Mouse (Mus musculus): ENCODE measurements around the gene Plxnd1. TPM values are rescaled to one million over a fixed set of nuclear protein-coding genes. Genes with fewer than 3 reads are reported as not detected.
A peak's percentile ranks its signal among the peaks of the same experiment; 100 is the strongest.

The Plxnd1 gene
- total RNA-seq, 2 experiments from 2014 or later: 14.7 to 26.7 TPM

DNA sequence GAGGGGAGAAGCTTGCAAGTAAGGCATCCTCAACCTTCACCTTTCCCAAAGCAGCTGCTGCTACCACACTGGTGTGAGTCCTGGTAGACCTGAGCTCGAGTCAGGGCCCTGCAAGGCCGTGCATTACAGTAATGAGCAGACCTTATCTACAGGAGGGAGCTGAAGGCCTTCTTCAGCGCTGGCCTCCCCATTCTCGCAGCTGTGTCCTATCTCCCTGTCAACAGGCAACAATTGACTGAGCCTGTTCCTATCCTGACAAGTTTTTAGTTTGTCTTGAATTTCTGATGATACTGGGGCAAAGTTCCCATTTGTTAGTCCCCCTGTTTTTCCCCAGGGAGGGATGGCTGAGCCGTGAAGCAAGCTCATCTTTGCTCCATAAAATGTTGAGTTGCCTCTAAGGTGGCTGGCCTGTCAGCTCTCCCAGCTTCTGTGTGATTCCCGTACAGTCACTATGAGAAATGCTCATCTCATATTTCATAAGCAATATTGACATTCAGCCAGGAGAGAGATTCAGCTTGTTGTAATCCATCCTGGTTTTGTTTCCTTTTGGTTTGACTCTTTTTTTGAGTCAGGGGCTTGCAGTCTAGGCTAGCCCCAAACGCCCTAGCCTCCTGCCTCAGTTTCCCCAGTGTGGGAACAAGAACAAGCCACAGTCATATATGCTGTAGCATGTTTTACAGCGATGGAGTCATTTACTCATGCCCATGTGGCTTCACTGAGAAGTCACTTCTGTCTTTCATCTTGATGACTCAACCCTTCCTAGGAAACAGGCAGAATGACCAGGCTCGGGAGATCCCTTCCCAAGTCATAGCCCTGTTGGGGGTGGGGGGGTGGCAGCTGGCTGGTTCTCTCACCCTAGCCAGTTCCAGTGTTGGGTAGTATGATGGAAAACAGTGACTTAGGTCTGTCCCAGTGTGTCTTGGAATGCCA is 51.0 kb downstream of the Plxnd1 start:
- no peak for DNase-seq
- Histone ChIP-seq H3K4me3 (no peak overlapping the region), H3K27ac (0 out of 2 replicates have a peak overlapping the region, but pooled peaks have one; percentile 3)
- intact Hi-C loops (cut with DNase I): no loop called here
- no peak for TF ChIP-seq CTCF (IDR thresholded peaks at IDR 0.05)

DNA sequence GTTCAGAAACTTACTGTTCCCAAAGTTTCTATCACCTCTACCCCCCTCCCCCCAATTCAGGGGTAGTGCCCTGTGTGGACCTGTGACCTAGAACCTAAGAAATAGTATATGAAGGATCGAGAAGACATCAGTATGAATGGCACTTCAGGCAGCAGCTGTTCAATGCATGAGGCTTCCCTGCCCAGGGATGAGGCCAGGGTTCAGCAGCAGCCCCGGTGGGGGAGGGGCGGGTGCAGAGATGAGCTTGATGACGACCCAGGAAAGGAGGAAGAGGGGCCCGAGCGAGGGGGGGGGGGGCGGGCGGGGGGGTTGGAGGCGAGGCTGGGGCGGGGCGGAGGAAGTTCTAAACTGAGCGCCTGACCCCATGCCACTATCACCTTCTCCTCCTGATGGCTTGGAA is 53.7 kb downstream of the Plxnd1 start:
- DNase-seq: no peak
- Histone ChIP-seq H3K27ac (no peak overlapping the region), H3K4me3 (no peak overlapping the region)
- no peak for TF ChIP-seq CTCF (IDR thresholded peaks at IDR 0.05)
- intact Hi-C loops (cut with DNase I): no loop called here

DNA sequence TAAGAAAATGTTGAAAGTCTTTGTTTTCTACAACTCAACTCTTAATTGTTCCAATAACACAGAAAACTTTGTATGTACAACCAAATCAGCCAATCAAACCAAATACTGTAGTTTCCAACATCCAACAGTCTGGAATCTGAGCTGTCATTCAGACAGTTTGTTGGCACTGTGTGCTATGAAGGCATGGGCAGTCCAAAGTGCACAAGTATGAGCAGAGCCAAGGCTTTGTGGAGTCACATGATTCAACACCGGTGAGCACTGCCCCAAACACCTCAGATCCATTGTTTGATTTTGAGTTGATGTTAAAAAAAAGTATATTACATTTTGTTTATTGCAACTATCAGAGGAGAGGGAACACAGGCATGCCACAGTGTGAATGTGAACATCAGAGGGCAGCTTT is 54.2 kb downstream of the Plxnd1 start:
- H3K27ac ChIP-seq: no peak overlapping the region
- DNase-seq: no peak
- no peak for TF ChIP-seq CTCF (IDR thresholded peaks at IDR 0.05)
- intact Hi-C loops (cut with DNase I): no loop called here
- H3K4me3 ChIP-seq: no peak overlapping the region

DNA sequence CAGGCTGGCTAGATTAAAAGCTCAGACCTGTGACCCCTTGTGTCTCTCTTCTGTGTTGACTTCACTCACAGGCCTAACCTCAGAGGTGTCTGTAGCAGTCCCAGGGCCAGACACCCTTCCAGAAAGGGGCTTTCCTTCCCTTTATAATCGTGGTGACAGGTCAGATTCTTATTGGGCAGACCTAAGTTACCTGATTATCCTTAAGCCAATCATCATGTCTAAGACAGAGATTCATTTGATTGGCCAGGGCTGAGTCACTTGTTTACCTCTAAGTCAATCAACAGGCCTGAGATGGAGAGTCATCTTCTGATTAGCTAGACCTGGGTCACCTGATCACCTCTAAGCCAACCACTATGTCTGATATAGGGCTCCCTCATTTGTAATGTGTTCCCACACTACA is 56.0 kb downstream of the Plxnd1 start:
- DNase-seq: no peak
- no peak for TF ChIP-seq CTCF (IDR thresholded peaks at IDR 0.05)

DNA sequence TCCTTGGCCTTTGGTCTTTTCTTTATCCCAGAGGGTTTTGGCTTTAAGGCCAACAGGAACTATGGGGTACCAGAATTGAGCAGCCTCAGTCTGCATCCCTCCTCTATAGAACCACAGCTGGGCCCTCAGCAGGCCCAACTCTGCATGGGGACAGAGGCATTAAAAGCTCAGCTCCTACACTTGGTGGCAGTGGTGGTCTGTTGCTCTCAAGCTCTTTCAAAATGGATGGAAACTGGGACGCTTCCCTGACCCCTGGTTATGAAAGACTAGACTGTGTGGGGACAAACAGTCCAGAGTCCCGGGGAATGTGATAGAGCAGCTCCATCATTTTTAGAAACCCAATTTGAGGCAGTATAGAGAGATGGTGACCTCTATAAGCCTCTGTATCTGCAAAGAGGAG is 56.8 kb downstream of the Plxnd1 start:
- H3K27ac ChIP-seq: no peak overlapping the region
- intact Hi-C loops (cut with DNase I): no loop called here
- no peak overlapping the region for H3K4me3 ChIP-seq
- no peak for TF ChIP-seq CTCF (IDR thresholded peaks at IDR 0.05)
- DNase-seq: no peak

More for the DNA sequence above, 56.0 kb downstream of the Plxnd1 start:
- intact Hi-C loops (cut with DNase I): no loop called here
- Histone ChIP-seq H3K4me3 (no peak overlapping the region), H3K27ac (no peak overlapping the region)

DNA sequence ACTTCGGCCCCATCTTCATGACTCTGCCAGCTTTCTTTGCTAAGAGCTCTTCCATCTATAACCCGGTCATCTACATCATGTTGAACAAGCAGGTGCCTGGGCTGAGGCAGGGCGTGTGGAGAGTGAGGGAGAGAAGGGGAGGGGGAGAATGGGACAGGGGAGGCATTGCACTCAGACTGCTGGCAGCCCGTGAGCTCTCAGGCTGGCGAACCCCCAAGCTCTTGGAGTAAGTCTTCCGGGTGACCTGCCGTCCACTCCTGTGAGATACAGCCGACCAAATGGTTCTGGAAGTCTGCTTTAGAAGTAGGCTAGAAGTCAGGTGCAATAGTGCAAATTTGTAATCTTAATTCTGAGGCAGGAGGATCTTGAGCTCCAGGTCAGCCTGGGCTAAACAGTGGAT is 59.3 kb downstream of the Plxnd1 start:
- Histone ChIP-seq H3K27ac (no peak overlapping the region), H3K4me3 (no peak overlapping the region)
- intact Hi-C loops (cut with DNase I): no loop called here
- TF ChIP-seq CTCF (IDR thresholded peaks at IDR 0.05): no peak
- no peak for DNase-seq

DNA sequence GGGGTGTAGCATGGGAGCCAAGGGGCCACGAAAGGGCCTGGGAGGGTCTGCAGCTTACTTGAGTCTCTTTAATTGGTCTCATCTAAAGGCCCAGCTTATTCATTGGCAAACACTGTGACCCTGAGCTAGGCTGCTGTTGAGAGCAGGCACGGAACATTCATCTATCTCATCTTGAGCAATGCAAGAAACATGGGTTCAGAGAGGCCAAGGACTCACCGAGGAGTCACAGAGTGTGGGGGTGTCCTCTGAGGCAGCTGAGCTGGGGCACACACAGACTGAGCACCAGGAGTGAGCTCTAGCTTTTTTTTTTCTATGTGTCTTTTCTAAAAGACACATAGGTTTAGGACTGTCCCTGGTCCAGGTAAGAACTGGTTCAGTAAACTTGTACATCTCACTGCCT is 62.4 kb downstream of the Plxnd1 start:
- DNase-seq: no peak
- no peak for TF ChIP-seq CTCF (IDR thresholded peaks at IDR 0.05)
- intact Hi-C loops (cut with DNase I): no loop called here
- Histone ChIP-seq H3K4me3 (no peak overlapping the region), H3K27ac (no peak overlapping the region)

DNA sequence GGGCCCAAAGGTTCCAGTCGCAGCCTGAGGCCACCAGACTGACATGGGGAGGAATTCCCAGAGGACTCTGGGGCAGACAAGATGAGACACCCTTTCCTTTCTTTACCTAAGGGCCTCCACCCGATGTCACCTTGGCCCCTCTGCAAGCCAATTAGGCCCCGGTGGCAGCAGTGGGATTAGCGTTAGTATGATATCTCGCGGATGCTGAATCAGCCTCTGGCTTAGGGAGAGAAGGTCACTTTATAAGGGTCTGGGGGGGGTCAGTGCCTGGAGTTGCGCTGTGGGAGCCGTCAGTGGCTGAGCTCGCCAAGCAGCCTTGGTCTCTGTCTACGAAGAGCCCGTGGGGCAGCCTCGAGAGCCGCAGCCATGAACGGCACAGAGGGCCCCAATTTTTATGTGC is 63.2 kb downstream of the Plxnd1 start, which contains the start of gene Rho:
Rho (plus strand) TSS at position 110 of the 400 bp plus-strand sequence.
- no peak for TF ChIP-seq CTCF (IDR thresholded peaks at IDR 0.05)
- Histone ChIP-seq H3K27ac (no peak within 1 kb of the TSS), H3K4me3 (no peak within 1 kb of the TSS)
- intact Hi-C loops (cut with DNase I): no loop called here
- no peak for DNase-seq

DNA sequence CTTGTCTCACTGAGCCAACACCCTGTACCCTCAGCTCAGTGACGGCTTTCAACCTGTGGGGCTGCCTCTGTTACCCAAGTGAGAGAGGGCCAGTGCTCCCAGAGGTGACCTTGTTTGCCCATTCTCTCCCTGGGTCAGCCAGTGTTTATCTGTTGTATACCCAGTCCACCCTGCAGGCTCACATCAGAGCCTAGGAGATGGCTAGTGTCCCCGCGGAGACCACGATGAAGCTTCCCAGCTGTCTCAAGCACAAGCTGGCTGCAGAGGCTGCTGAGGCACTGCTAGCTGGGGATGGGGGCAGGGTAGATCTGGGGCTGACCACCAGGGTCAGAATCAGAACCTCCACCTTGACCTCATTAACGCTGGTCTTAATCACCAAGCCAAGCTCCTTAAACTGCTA is 64.8 kb downstream of the Plxnd1 start:
- intact Hi-C loops (cut with DNase I): no loop called here
- no peak overlapping the region for H3K27ac ChIP-seq

DNA sequence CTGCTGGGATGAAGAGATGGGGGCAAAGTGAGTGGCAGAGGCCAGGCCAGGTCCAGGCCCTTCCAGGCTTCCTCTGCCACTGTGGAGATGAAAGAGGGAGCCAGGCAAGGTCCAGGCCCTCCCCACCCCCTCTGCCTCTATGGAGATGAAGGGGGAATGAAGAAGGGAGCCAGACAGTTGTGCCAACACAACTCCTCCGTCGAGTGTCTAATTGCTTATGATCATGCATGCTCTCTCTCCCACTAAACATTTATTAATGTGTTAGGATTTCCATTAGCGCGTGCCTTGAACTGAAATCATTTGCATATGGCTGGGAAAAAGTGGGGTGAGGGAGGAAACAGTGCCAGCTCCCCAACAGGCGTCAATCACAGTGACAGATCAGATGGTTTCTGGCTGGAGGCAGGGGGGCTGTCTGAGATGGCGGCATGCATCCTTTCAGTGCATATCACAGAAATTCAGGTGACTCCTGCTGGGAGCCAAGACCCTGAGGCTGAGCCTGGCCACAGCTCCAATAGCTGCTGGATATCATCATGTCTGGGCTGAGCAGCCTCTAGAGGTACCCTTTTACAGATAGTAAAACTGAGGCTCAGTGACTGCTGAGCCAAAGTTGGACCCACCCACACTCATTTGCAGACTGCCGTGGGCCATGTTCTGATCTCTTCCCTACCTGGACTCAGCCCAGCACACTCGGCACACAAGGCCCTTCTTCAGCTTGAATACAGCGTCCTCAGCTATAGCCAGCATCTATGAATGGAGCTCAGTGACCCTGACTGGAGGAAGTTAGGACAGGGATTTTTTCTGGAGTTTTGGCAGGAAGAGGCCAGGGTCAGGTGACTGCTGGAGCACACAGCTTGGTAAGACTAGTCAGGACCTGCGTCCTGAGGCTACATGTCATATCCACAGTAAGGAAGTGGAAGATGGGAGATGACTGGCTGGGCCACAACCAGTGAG is 67.2 kb downstream of the Plxnd1 start:
- DNase-seq: no peak
- Histone ChIP-seq H3K27ac (no peak overlapping the region), H3K4me3 (no peak overlapping the region)
- no peak for TF ChIP-seq CTCF (IDR thresholded peaks at IDR 0.05)
- intact Hi-C loops (cut with DNase I): no loop called here

More for the DNA sequence above, 64.8 kb downstream of the Plxnd1 start:
- H3K4me3 ChIP-seq: no peak overlapping the region
- no peak for DNase-seq
- TF ChIP-seq CTCF (IDR thresholded peaks at IDR 0.05): no peak

DNA sequence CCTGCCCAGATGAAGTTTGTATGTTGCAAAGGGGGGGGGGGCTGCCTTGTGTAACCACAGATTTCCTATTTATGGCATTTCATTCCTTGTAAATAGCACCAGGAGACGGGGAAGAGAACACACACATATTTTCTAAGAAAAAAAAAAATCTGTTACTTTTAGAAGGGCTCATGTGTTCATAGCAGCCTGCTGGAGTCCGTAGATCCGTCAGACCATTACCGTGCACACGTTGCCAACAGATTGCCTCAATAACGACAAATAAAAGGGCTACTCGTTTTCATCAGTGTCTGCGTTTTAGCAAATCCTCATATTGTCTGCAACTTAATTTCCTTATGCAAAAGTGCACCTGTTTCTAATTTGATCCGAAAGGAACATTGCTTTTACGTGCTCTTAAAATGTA is 68.4 kb downstream of the Plxnd1 start:
- Histone ChIP-seq H3K27ac (no peak overlapping the region), H3K4me3 (no peak overlapping the region)
- intact Hi-C loops (cut with DNase I): no loop called here
- TF ChIP-seq CTCF (IDR thresholded peaks at IDR 0.05): no peak
- DNase-seq: no peak

DNA sequence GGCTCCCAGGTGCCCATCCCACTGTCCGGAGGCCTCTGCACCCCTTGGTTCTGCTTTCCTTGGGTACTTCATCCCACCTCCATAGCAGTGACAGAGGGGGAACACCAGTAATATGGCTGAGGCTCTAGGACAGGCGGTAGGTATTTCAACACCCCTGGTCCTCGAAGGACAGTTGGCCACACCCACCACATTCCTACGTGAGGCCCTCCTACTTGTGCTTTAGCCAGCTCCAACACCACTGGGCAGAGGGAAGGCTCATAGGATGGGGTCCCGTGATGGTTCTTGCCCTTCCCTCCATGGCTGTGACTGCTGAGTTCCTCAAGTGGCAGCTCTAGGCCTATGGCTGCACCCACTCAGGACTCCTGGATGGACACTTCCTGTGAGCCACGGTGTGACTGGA is 70.0 kb downstream of the Plxnd1 start:
- no peak for TF ChIP-seq CTCF (IDR thresholded peaks at IDR 0.05)
- no peak overlapping the region for H3K4me3 ChIP-seq
- intact Hi-C loops (cut with DNase I): no loop called here
- H3K27ac ChIP-seq: no peak overlapping the region
- no peak for DNase-seq

DNA sequence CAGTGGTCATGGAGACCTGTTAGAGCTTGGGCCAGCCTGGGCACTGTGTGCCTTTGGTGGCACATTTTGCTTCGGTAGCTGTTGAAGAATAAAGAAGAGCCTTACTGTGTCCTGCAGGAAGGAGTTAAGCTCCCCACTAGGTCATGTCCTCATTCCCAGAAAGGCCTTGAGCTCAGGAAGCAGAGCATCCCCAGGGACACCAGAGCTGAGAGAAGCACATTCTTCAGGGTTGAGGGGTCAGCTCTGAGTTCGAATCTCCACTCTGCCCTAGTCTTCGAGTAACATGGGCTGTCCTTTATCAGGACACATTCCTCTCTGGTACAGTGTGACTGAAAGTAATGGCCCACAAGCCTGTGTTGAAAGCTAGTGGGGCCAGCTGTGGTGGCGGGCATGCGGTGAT is 74.9 kb downstream of the Plxnd1 start:
- Histone ChIP-seq H3K4me3 (no peak overlapping the region), H3K27ac (peak overlapping the region; percentile 24)
- TF ChIP-seq CTCF (IDR thresholded peaks at IDR 0.05): no peak
- DNase-seq: no peak
- intact Hi-C loops (cut with DNase I): no loop called here

Data from gastrocnemius, adult 2 months (tissue).